Mouse (Mus musculus) embryonic facial prominence, embryonic 14.5 days (tissue): ENCODE measurements around the gene Gm11627. TPM values are rescaled to one million over a fixed set of nuclear protein-coding genes. Genes with fewer than 3 reads are reported as not detected.

Source experiments
- ATAC-seq: fragments of 200-750 bp; cut with Nextera tagmentation; 2 replicates; pipeline ENCODE4 v1.8.0; 2017; ENCODE audit warnings: low read depth, moderate number of reproducible peaks, moderate TSS enrichment
- DNase-seq: peaks from one replicate; pipeline ENCODE4 v3.0.0-alpha.2; 2015; ENCODE audit warnings: low spot score
- H3K27ac ChIP-seq: fragments of 300-500 bp; sonication (generic); replicated peaks from 2 replicates; pipeline ENCODE4 v1.5.1; 2014; ENCODE audit warnings: low read depth, mild to moderate bottlenecking, low read length, moderate library complexity
- H3K27me3 ChIP-seq: fragments of 300-500 bp; sonication (generic); replicated peaks from 2 replicates; pipeline ENCODE4 v1.6.1; 2014; ENCODE audit warnings: low read length; ENCODE audit not compliant: control insufficient read depth, insufficient read depth
- H3K36me3 ChIP-seq: fragments of 300-500 bp; sonication (generic); 2 replicates; pipeline ENCODE4 v1.6.1; 2014; ENCODE audit warnings: low read length, mixed read lengths; ENCODE audit not compliant: control insufficient read depth, insufficient read depth
- H3K4me1 ChIP-seq: fragments of 300-500 bp; sonication (generic); 2 replicates; pipeline ENCODE4 v1.6.1; 2014; ENCODE audit warnings: antibody characterized with exemption, low read length; ENCODE audit not compliant: control insufficient read depth, insufficient read depth
- H3K4me2 ChIP-seq: fragments of 300-500 bp; sonication (generic); 2 replicates; pipeline ENCODE4 v1.6.1; 2014; ENCODE audit warnings: low read depth, mild to moderate bottlenecking, low read length, moderate library complexity, mixed read lengths
- H3K4me3 ChIP-seq: fragments of 300-500 bp; sonication (generic); 2 replicates; pipeline ENCODE4 v1.5.1; 2014; ENCODE audit warnings: low read depth, mild to moderate bottlenecking, low read length
- H3K9ac ChIP-seq: fragments of 300-500 bp; sonication (generic); 2 replicates; pipeline ENCODE4 v1.6.1; 2014; ENCODE audit warnings: low read depth, mild to moderate bottlenecking, low read length, moderate library complexity, mixed read lengths
- H3K9me3 ChIP-seq: fragments of 300-500 bp; sonication (generic); 2 replicates; pipeline ENCODE4 v1.6.1; 2016; ENCODE audit warnings: low read length; ENCODE audit not compliant: control insufficient read depth
- WGBS: fragments of 180-500 bp; shearing (Covaris S2); extraction: QIAGEN DNeasy Blood & Tissue Kit; methylation state at CpG from one replicate; pipeline ENCODE4 v1.1.7; 2014; 5-methylcytosine and 5-hydroxymethylcytosine counted together
- polyA plus RNA-seq: library from polyadenylated mRNA; unstranded; fragments of >200 nt; fragmentation: Nextera tagmentation; extraction: Ambion mirVana; gene quantifications from 2 replicates; pipeline ENCODE4 v1.2.1, GENCODE M21; 2014

Gm11627 gene
- polyA plus RNA-seq, 1 experiment from 2014 or later = 9.5 TPM

GRCm38 (mm10) chr11:102604777-102605552 lies 25.7 kb upstream of the Gm11627 start:
- Histone ChIP-seq H3K9ac (peak overlapping the region; percentile 98), H3K4me3 (peak overlapping the region; percentile 93), H3K36me3 (peaks cover 13% of the 10 kb centered on the region), H3K9me3 (no peaks in the 10 kb centered on the region), H3K27me3 (no peaks in the 10 kb centered on the region), H3K4me1 (peaks cover 24% of the 10 kb centered on the region), H3K4me2 (peak overlapping the region; percentile 68), H3K27ac (peak overlapping the region; percentile 100)
- 0 out of 2 replicates have a peak, but pooled peaks have one; percentile 3 for ATAC-seq
- no peak for DNase-seq
- 2% methylated on average over 33 of the region's 74 CpGs for WGBS

- DNase-seq (peak; percentile 100), ATAC-seq (peak; percentile 94)
- Histone ChIP-seq H3K9me3 (no peaks in the 10 kb centered on the region), H3K9ac (peak within 1 kb of the TSS; percentile 98), H3K27ac (peak within 1 kb of the TSS; percentile 100), H3K36me3 (peaks cover 10% of the 10 kb centered on the region), H3K4me3 (peak within 1 kb of the TSS; percentile 93), H3K4me1 (peaks cover 15% of the 10 kb centered on the region), H3K27me3 (no peaks in the 10 kb centered on the region), H3K4me2 (peak within 1 kb of the TSS; percentile 68)
- under 1% methylated on average over 16 of the region's 31 CpGs for WGBS
Observed at GRCm38 (mm10) chr11:102604010-102604584, 24.8 kb upstream of the Gm11627 start, which contains the start of gene Fzd2. Gene Fzd2 (plus strand): TSS chr11:102604396.

- Histone ChIP-seq H3K9me3 (no peaks in the 10 kb centered on the region), H3K27ac (peak overlapping the region; percentile 100), H3K27me3 (no peaks in the 10 kb centered on the region), H3K36me3 (peaks cover 10% of the 10 kb centered on the region), H3K4me2 (peak overlapping the region; percentile 68), H3K4me3 (peak overlapping the region; percentile 93), H3K4me1 (peaks cover 9% of the 10 kb centered on the region), H3K9ac (peak overlapping the region; percentile 98)
- 3% methylated on average over 10 of the region's 10 CpGs for WGBS
- DNase-seq (peak; percentile 95), ATAC-seq (peak; percentile 55)
Observed at GRCm38 (mm10) chr11:102603496-102603850, 24.2 kb upstream of the Gm11627 start.

GRCm38 (mm10) chr11:102602816-102603495 lies 23.7 kb upstream of the Gm11627 start:
- 3% methylated on average over 13 of the region's 13 CpGs for WGBS
- no peaks in the 10 kb centered on the region for H3K27me3 ChIP-seq
- peak overlapping the region; percentile 100 for H3K27ac ChIP-seq
- peak overlapping the region; percentile 98 for H3K9ac ChIP-seq
- H3K36me3 ChIP-seq = peaks cover 10% of the 10 kb centered on the region
- H3K4me1 ChIP-seq = peaks cover 6% of the 10 kb centered on the region
- ATAC-seq = no peak
- H3K4me2 ChIP-seq = peak overlapping the region; percentile 68
- DNase-seq = peak; percentile 94
- peak overlapping the region; percentile 93 for H3K4me3 ChIP-seq
- no peaks in the 10 kb centered on the region for H3K9me3 ChIP-seq

- Histone ChIP-seq H3K4me2 (no peak overlapping the region), H3K4me1 (peaks cover 25% of the 10 kb centered on the region), H3K36me3 (no peaks in the 10 kb centered on the region), H3K9ac (no peak overlapping the region), H3K4me3 (no peak overlapping the region), H3K9me3 (no peaks in the 10 kb centered on the region), H3K27ac (no peak overlapping the region), H3K27me3 (no peaks in the 10 kb centered on the region)
- DNase-seq (no peak), ATAC-seq (no peak)
- WGBS = 95% methylated on average over 3 of the region's 3 CpGs
Observed at GRCm38 (mm10) chr11:102599912-102600311, 20.7 kb upstream of the Gm11627 start.

GRCm38 (mm10) chr11:102595341-102595820 lies 16.1 kb upstream of the Gm11627 start:
- Histone ChIP-seq H3K4me3 (0 out of 2 replicates have a peak overlapping the region, but pooled peaks have one; percentile 8), H3K27me3 (no peaks in the 10 kb centered on the region), H3K27ac (peak overlapping the region; percentile 97), H3K4me1 (peaks cover 25% of the 10 kb centered on the region), H3K9me3 (no peaks in the 10 kb centered on the region), H3K4me2 (peak overlapping the region; percentile 38), H3K36me3 (no peaks in the 10 kb centered on the region), H3K9ac (peak overlapping the region; percentile 38)
- DNase-seq (peak; percentile 96), ATAC-seq (peak; percentile 93)
- WGBS = 4% methylated on average over 3 of the region's 4 CpGs

GRCm38 (mm10) chr11:102587554-102587953 lies 8.3 kb upstream of the Gm11627 start:
- no peaks in the 10 kb centered on the region; the same call in 1 of the 2 replicates for H3K9me3 ChIP-seq
- H3K4me1 ChIP-seq = peaks cover 4% of the 10 kb centered on the region; the same call in 1 of the 2 replicates
- no peak overlapping the region for H3K4me3 ChIP-seq
- DNase-seq (no peak), ATAC-seq (no peak)
- no peak overlapping the region for H3K9ac ChIP-seq
- 71% methylated on average over 3 of the region's 3 CpGs for WGBS
- no peaks in the 10 kb centered on the region for H3K36me3 ChIP-seq
- no peaks in the 10 kb centered on the region for H3K27me3 ChIP-seq
- no peak overlapping the region for H3K4me2 ChIP-seq
- no peak overlapping the region for H3K27ac ChIP-seq

- Histone ChIP-seq H3K4me2 (no peak overlapping the region), H3K9me3 (no peaks in the 10 kb centered on the region; the same call in 1 of the 2 replicates), H3K36me3 (no peaks in the 10 kb centered on the region), H3K4me3 (no peak overlapping the region), H3K27me3 (no peaks in the 10 kb centered on the region), H3K9ac (no peak overlapping the region), H3K27ac (no peak overlapping the region), H3K4me1 (peaks cover 11% of the 10 kb centered on the region)
- DNase-seq = no peak
- no peak for ATAC-seq
- 92% methylated on average over 3 of the region's 4 CpGs for WGBS
Observed at GRCm38 (mm10) chr11:102586445-102587130, 7.3 kb upstream of the Gm11627 start.
